In genomic region chr16:31598989-31599421, GRCm38 (mm10) we compare ENCODE assay signal across 14 mouse cellular contexts.
DNase-seq lines count a peak whose midpoint lies in the region; ATAC-seq lines count a peak whose summit lies in the region.
"Had no signal": no experiment of that assay in that cellular context is flagged by ENCODE, and none has a peak within 500 bp of the region (broad histone marks: within the 10 kb centered on the region; RNA-seq: fewer than 3 reads in every experiment).

No protein-coding gene starts in this region.

- H3K27ac ChIP-seq in heart, embryonic 11.5 days (ENCODE audit: low read depth, low read length), result peak overlapping the region; percentile 66; the same call in 1 of the 2 replicates
- no peak overlapping the region for H3K27ac ChIP-seq in kidney, embryonic 14.5 days (ENCODE audit: low read depth, low read length)
- H3K27ac ChIP-seq: forebrain, embryonic 12.5 days; hindbrain, embryonic 15.5 days had no signal

- whole genome bisulfite sequencing in heart, embryonic 11.5 days (ENCODE audit: insufficient replicate concordance), result 72% methylated on average over 6 of the region's 6 CpGs
- 92% methylated on average over 6 of the region's 6 CpGs for WGBS in kidney, embryonic 14.5 days

- DNase-seq in heart, postnatal 4 days, result no peak
- peak; percentile 85 for DNase-seq in right cerebral cortex, adult 18-20 months
- DNase-seq in right cerebral cortex, postnatal 4 days, result no peak
- peak; percentile 91 for DNase-seq in fibroblast of lung, adult 2 months (ENCODE audit: low read depth)
- no peak for DNase-seq in urinary bladder, adult 2 months (ENCODE audit: low spot score)
- DNase-seq: embryo, embryonic 11 days; kidney, postnatal 10 days; retina, postnatal 1 day; thymus, postnatal 4 days had no signal

- no peaks in the 10 kb centered on the region for H3K36me3 ChIP-seq in heart, embryonic 11.5 days (ENCODE audit: control insufficient read depth, insufficient read depth, low read length)
- H3K36me3 ChIP-seq in kidney, embryonic 14.5 days (ENCODE audit: control insufficient read depth, insufficient read depth, low read length), result no peaks in the 10 kb centered on the region
- H3K36me3 ChIP-seq: forebrain, embryonic 12.5 days; hindbrain, embryonic 15.5 days had no signal

- peak overlapping the region; percentile 14; the same call in 1 of the 2 replicates for H3K4me2 ChIP-seq in heart, embryonic 11.5 days
- no peak overlapping the region for H3K4me2 ChIP-seq in kidney, embryonic 14.5 days (replicated peaks; ENCODE audit: low read depth, low read length)
- H3K4me2 ChIP-seq: forebrain, embryonic 12.5 days; hindbrain, embryonic 15.5 days had no signal

- peaks cover 20% of the 10 kb centered on the region for H3K4me1 ChIP-seq in heart, embryonic 11.5 days (ENCODE audit: control insufficient read depth, insufficient read depth, low read length)
- H3K4me1 ChIP-seq in kidney, embryonic 14.5 days (ENCODE audit: control insufficient read depth, insufficient read depth, low read length), result no peaks in the 10 kb centered on the region
- H3K4me1 ChIP-seq: forebrain, embryonic 12.5 days; hindbrain, embryonic 15.5 days had no signal

- H3K27me3 ChIP-seq in heart, embryonic 11.5 days (ENCODE audit: control insufficient read depth, insufficient read depth, low read length), result no peaks in the 10 kb centered on the region
- H3K27me3 ChIP-seq in kidney, embryonic 14.5 days (ENCODE audit: control insufficient read depth, insufficient read depth, low read length), result no peaks in the 10 kb centered on the region
- H3K27me3 ChIP-seq: hindbrain, embryonic 15.5 days had no signal

- ATAC-seq in heart, embryonic 11.5 days (replicated peaks; ENCODE audit: insufficient number of reproducible peaks, low FRiP score, low TSS enrichment), result 0 out of 2 replicates have a peak, but pooled peaks have one; percentile 27
- ATAC-seq in kidney, embryonic 14.5 days (ENCODE audit: low FRiP score, low TSS enrichment), result no peak
- ATAC-seq: lung, postnatal 0 days had no signal

- no peak overlapping the region for H3K4me3 ChIP-seq in heart, embryonic 11.5 days (ENCODE audit: low read depth, low read length)
- no peak overlapping the region for H3K4me3 ChIP-seq in kidney, embryonic 14.5 days (ENCODE audit: low read length)
- H3K4me3 ChIP-seq: forebrain, embryonic 12.5 days; hindbrain, embryonic 15.5 days had no signal

- H3K9ac ChIP-seq in heart, embryonic 11.5 days (ENCODE audit: low read depth, low read length), result no peak overlapping the region
- H3K9ac ChIP-seq in kidney, embryonic 14.5 days (ENCODE audit: low read depth, low read length), result no peak overlapping the region
- H3K9ac ChIP-seq: forebrain, embryonic 12.5 days; hindbrain, embryonic 15.5 days had no signal

- H3K9me3 ChIP-seq in heart, embryonic 11.5 days (replicated peaks; ENCODE audit: control insufficient read depth, low read length), result no peaks in the 10 kb centered on the region
- no peaks in the 10 kb centered on the region for H3K9me3 ChIP-seq in kidney, embryonic 14.5 days (ENCODE audit: control insufficient read depth, low read length)
- H3K9me3 ChIP-seq: forebrain, embryonic 12.5 days; hindbrain, embryonic 15.5 days had no signal

Comparison
In these comparisons a context has a peak if more than half of its experiments do, and no peak if none do; other contexts are left out.
1. DNase-seq: peak in right cerebral cortex, adult 18-20 months (single experiment) and fibroblast of lung, adult 2 months (single experiment); none in heart, postnatal 4 days (single experiment), right cerebral cortex, postnatal 4 days (single experiment) and urinary bladder, adult 2 months (single experiment).